Mouse (Mus musculus) liver, embryonic 13.5 days (tissue): ENCODE measurements around the gene Ranbp9. TPM values are rescaled to one million over a fixed set of nuclear protein-coding genes. Genes with fewer than 3 reads are reported as not detected.

Experiments
- ATAC-seq: fragments of 200-750 bp; cut with Nextera tagmentation; 2 replicates; pipeline ENCODE4 v1.8.0; 2017; ENCODE audit warnings: low read depth, mild to moderate bottlenecking, moderate number of reproducible peaks, moderate library complexity
- DNase-seq: peaks from one replicate; pipeline ENCODE4 v3.0.0; 2022
- H3K27ac ChIP-seq: fragments of 300-500 bp; sonication (generic); 2 replicates; pipeline ENCODE4 v1.5.1; 2015; ENCODE audit warnings: moderate library complexity, mild to moderate bottlenecking, inconsistent platforms
- H3K27me3 ChIP-seq: fragments of 300-500 bp; sonication (generic); 2 replicates; pipeline ENCODE4 v1.6.1; 2015; ENCODE audit warnings: mild to moderate bottlenecking, inconsistent platforms
- H3K36me3 ChIP-seq: fragments of 300-500 bp; sonication (generic); 2 replicates; pipeline ENCODE4 v1.6.1; 2015; ENCODE audit warnings: mild to moderate bottlenecking, inconsistent platforms
- H3K4me1 ChIP-seq: fragments of 300-500 bp; sonication (generic); replicated peaks from 2 replicates; pipeline ENCODE4 v1.6.1; 2015; ENCODE audit warnings: inconsistent platforms
- H3K4me2 ChIP-seq: fragments of 300-500 bp; sonication (generic); 2 replicates; pipeline ENCODE4 v1.6.1; 2015; ENCODE audit warnings: inconsistent platforms, mild to moderate bottlenecking, moderate library complexity
- H3K4me3 ChIP-seq: fragments of 300-500 bp; sonication (generic); replicated peaks from 2 replicates; pipeline ENCODE4 v1.5.1; 2015; ENCODE audit warnings: mild to moderate bottlenecking, inconsistent platforms
- H3K9ac ChIP-seq: fragments of 300-500 bp; sonication (generic); 2 replicates; pipeline ENCODE4 v1.6.1; 2015; ENCODE audit warnings: mild to moderate bottlenecking, inconsistent platforms
- H3K9me3 ChIP-seq: fragments of 300-500 bp; sonication (generic); replicated peaks from 2 replicates; pipeline ENCODE4 v1.6.1; 2016; ENCODE audit warnings: inconsistent platforms
- WGBS: fragments of 180-500 bp; shearing (Covaris S2); methylation state at CpG from one replicate; pipeline ENCODE4 v1.1.7; 2015; ENCODE audit not compliant: insufficient replicate concordance; 5-methylcytosine and 5-hydroxymethylcytosine counted together
- polyA plus RNA-seq: library from polyadenylated mRNA; unstranded; fragments of >200 nt; fragmentation: Nextera tagmentation; extraction: Ambion mirVana; gene quantifications from 2 replicates; pipeline ENCODE4 v1.2.1, GENCODE M21; 2015

Ranbp9 gene
- polyA plus RNA-seq, 1 experiment from 2014 or later, result 3.4 TPM

DNA sequence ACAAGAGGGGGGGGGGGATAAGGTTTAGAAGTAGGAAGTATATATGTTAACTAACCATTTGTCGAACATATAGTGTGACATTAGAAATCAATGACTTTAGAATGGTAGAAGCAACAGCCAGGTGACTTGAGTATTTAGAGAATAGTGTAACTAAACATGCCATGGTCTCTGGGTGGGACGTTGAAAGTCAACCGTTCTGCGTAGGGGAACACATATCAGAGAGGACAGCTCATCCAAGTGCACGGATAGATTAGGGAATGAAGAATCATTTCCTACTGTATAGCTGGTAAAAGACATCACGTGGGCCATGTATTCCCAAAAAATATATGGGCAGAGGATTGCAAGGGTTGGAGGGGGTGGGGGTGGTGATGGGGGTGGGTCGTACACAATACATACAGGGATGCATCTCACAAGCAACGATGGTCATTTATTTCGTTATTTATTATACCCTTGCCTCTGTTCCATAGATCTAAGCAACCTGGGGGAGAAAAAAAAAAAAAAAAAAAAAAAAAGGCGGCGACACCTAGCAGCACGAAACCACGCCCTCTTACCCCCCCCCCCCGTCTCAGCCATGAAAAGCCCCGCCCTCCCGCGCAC lies 83.3 kb downstream of the Ranbp9 start:
- Histone ChIP-seq H3K27ac (no peak overlapping the region), H3K36me3 (peaks cover 36% of the 10 kb centered on the region), H3K4me2 (peak overlapping the region; percentile 82), H3K4me3 (peak overlapping the region; percentile 89), H3K9me3 (0 out of 2 replicates have a peak, but pooled peaks cover 4% of the 10 kb centered on the region), H3K4me1 (peaks cover 13% of the 10 kb centered on the region), H3K27me3 (no peaks in the 10 kb centered on the region), H3K9ac (no peak overlapping the region)
- ATAC-seq, result no peak
- 50% methylated on average over 13 of the region's 17 CpGs for WGBS
- DNase-seq, result no peak

GRCm38 (mm10) chr13:43385321-43385720 lies 95.8 kb downstream of the Ranbp9 start:
- WGBS, result 86% methylated on average over 10 of the region's 10 CpGs
- no peaks in the 10 kb centered on the region for H3K9me3 ChIP-seq
- no peak overlapping the region for H3K4me2 ChIP-seq
- H3K27ac ChIP-seq, result no peak overlapping the region
- no peak overlapping the region for H3K9ac ChIP-seq
- DNase-seq (no peak), ATAC-seq (no peak)
- H3K27me3 ChIP-seq, result no peaks in the 10 kb centered on the region
- H3K4me3 ChIP-seq, result no peak overlapping the region
- H3K36me3 ChIP-seq, result peaks cover 3% of the 10 kb centered on the region; the same call in 1 of the 2 replicates
- H3K4me1 ChIP-seq, result no peaks in the 10 kb centered on the region

- no peak overlapping the region for H3K4me3 ChIP-seq
- no peaks in the 10 kb centered on the region for H3K27me3 ChIP-seq
- ATAC-seq (no peak), DNase-seq (no peak)
- peaks cover 15% of the 10 kb centered on the region for H3K36me3 ChIP-seq
- 69% methylated on average over 3 of the region's 3 CpGs for WGBS
- no peak overlapping the region for H3K27ac ChIP-seq
- H3K9ac ChIP-seq, result no peak overlapping the region
- H3K9me3 ChIP-seq, result no peaks in the 10 kb centered on the region
- H3K4me2 ChIP-seq, result no peak overlapping the region
- no peaks in the 10 kb centered on the region for H3K4me1 ChIP-seq
Measured at GRCm38 (mm10) chr13:43379989-43380388, 101.1 kb downstream of the Ranbp9 start.

DNA sequence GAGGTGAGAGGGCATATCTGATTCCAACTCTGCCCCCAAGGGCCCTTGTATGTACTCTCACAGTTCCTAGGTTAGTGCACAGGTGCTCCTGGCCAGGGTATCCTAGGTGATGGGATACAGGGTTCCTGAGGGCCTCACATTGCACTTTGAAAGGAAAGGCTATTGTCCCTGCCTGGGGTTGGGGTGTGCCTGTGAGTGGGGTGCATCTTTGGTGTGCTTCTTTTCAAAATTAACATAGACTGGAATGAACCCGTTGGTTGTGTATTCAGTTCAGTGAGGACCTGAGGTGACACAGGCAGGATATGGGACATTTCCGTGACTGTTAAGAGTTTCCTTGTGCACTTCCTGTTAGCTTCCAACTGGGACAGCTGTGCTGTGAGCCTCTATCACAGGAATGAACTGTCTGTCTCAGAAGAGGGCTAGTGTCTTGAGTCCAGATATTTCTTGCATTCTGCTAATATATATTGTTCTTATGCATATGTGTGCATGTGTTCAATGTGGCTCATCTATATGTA lies 106.1 kb downstream of the Ranbp9 start:
- ATAC-seq (no peak), DNase-seq (no peak)
- Histone ChIP-seq H3K9me3 (no peaks in the 10 kb centered on the region), H3K4me1 (no peaks in the 10 kb centered on the region), H3K27ac (no peak overlapping the region), H3K9ac (no peak overlapping the region), H3K27me3 (no peaks in the 10 kb centered on the region), H3K36me3 (peaks cover 40% of the 10 kb centered on the region), H3K4me2 (no peak overlapping the region), H3K4me3 (no peak overlapping the region)
- 51% methylated on average over 2 of the region's 2 CpGs for WGBS

GRCm38 (mm10) chr13:43374205-43374604 lies 106.9 kb downstream of the Ranbp9 start:
- no peak overlapping the region for H3K4me3 ChIP-seq
- no peak overlapping the region for H3K9ac ChIP-seq
- H3K9me3 ChIP-seq, result no peaks in the 10 kb centered on the region
- no peak overlapping the region for H3K27ac ChIP-seq
- no peaks in the 10 kb centered on the region for H3K4me1 ChIP-seq
- peaks cover 40% of the 10 kb centered on the region for H3K36me3 ChIP-seq
- H3K27me3 ChIP-seq, result no peaks in the 10 kb centered on the region
- ATAC-seq (no peak), DNase-seq (no peak)
- 78% methylated on average over 10 of the region's 10 CpGs for WGBS
- H3K4me2 ChIP-seq, result no peak overlapping the region

GRCm38 (mm10) chr13:43372892-43373291 lies 108.2 kb downstream of the Ranbp9 start:
- no peak for DNase-seq
- no peak overlapping the region for H3K4me3 ChIP-seq
- no peak overlapping the region for H3K27ac ChIP-seq
- no peak overlapping the region for H3K9ac ChIP-seq
- WGBS, result 66% methylated on average over 1 of the region's 1 CpGs
- no peaks in the 10 kb centered on the region for H3K9me3 ChIP-seq
- H3K27me3 ChIP-seq, result no peaks in the 10 kb centered on the region
- H3K36me3 ChIP-seq, result peaks cover 39% of the 10 kb centered on the region
- H3K4me1 ChIP-seq, result no peaks in the 10 kb centered on the region
- H3K4me2 ChIP-seq, result no peak overlapping the region
- ATAC-seq, result no peak

- H3K27me3 ChIP-seq, result no peaks in the 10 kb centered on the region
- no peak overlapping the region for H3K4me3 ChIP-seq
- H3K4me1 ChIP-seq, result peaks cover 9% of the 10 kb centered on the region
- DNase-seq (no peak), ATAC-seq (no peak)
- peaks cover 25% of the 10 kb centered on the region for H3K36me3 ChIP-seq
- H3K9ac ChIP-seq, result no peak overlapping the region
- H3K9me3 ChIP-seq, result no peaks in the 10 kb centered on the region
- no peak overlapping the region for H3K4me2 ChIP-seq
- 74% methylated on average over 6 of the region's 6 CpGs for WGBS
- no peak overlapping the region for H3K27ac ChIP-seq
Measured at GRCm38 (mm10) chr13:43370063-43370462, 111.0 kb downstream of the Ranbp9 start.

- WGBS, result 6% methylated on average over 11 of the region's 11 CpGs
- Histone ChIP-seq H3K27ac (0 out of 2 replicates have a peak overlapping the region, but pooled peaks have one; percentile 14), H3K9ac (peak overlapping the region; percentile 77), H3K27me3 (no peaks in the 10 kb centered on the region), H3K4me2 (peak overlapping the region; percentile 83), H3K4me1 (peaks cover 13% of the 10 kb centered on the region), H3K9me3 (no peaks in the 10 kb centered on the region), H3K36me3 (peaks cover 3% of the 10 kb centered on the region), H3K4me3 (peak overlapping the region; percentile 68)
- DNase-seq (no peak), ATAC-seq (peak; percentile 45)
Measured at GRCm38 (mm10) chr13:43365825-43366184, 115.3 kb downstream of the Ranbp9 start.

DNA sequence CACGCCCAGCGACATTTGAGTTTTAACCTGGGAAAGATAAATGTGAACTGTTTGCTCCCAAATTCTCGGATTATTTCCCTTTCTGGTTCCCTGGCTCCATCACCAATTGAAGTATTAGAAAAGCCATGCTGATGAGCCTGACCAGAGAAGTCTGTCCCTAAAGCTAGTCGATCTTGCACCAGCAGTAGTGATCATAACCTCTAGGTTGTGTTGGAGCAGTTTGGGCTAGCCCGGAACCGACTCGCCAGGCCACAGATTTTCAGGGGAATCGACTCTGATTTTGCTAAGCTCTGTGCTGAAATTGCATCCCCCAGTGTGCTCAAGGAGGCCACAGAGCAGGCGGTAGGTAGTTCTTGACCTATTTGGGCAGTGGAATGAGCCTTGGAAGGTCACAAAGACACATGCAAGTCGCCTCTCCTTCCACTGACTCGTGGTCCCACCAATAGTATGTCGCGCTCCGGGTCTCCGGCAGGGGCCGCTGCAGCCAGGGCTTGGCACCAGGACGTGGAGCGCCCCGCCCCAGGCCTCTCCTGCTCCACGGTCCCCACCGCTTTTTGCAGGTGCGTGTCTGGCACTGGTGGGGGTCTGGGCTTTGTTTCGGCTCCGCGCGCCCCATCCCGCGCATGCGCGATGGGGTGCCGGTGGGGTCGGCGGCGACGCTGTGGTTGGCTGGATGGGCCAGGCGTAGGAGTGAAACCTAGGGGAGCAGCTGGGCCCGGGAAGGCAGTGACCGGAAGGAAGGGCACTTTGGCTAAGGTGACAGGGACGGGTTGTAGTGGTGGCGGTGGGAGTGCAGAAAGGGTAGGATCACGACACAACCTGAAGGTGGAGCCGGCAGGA lies 115.9 kb downstream of the Ranbp9 start, which contains the start of gene Sirt5:
Gene Sirt5, plus strand, starts transcription at position 512 of the 840 bp plus-strand sequence.
- Histone ChIP-seq H3K27ac (0 out of 2 replicates have a peak within 1 kb of the TSS, but pooled peaks have one; percentile 14), H3K9ac (peak within 1 kb of the TSS; percentile 77), H3K4me3 (peak within 1 kb of the TSS; percentile 68), H3K27me3 (no peaks in the 10 kb centered on the region), H3K4me1 (peaks cover 15% of the 10 kb centered on the region), H3K9me3 (no peaks in the 10 kb centered on the region), H3K4me2 (peak within 1 kb of the TSS; percentile 83), H3K36me3 (no peaks in the 10 kb centered on the region)
- peak; percentile 89 for ATAC-seq
- DNase-seq, result peak; percentile 80
- 13% methylated on average over 42 of the region's 42 CpGs for WGBS

DNA sequence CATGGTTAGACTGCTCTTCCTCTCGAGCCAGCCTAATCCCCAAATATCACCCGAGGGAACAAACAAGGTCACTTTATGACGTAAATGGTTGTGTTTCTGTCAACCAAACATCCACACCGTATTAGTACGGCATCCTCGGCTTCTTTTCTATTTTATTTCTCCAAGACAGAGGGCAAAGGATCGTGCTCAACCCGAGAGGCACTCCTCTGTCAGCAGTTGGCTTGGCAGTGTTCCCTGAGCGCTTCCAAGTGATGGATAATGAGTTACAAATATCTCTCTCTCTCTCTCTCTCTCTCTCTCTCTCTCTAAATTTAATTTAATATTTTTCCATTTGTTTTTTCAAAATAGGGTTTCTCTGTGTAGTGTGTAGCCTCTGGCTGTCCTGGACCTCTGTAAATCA lies 118.7 kb downstream of the Ranbp9 start:
- Histone ChIP-seq H3K4me3 (no peak overlapping the region), H3K36me3 (no peaks in the 10 kb centered on the region), H3K9me3 (no peaks in the 10 kb centered on the region), H3K9ac (no peak overlapping the region), H3K4me1 (peaks cover 16% of the 10 kb centered on the region), H3K27me3 (no peaks in the 10 kb centered on the region), H3K4me2 (no peak overlapping the region), H3K27ac (no peak overlapping the region)
- DNase-seq (no peak), ATAC-seq (no peak)
- WGBS, result 69% methylated on average over 9 of the region's 9 CpGs

DNA sequence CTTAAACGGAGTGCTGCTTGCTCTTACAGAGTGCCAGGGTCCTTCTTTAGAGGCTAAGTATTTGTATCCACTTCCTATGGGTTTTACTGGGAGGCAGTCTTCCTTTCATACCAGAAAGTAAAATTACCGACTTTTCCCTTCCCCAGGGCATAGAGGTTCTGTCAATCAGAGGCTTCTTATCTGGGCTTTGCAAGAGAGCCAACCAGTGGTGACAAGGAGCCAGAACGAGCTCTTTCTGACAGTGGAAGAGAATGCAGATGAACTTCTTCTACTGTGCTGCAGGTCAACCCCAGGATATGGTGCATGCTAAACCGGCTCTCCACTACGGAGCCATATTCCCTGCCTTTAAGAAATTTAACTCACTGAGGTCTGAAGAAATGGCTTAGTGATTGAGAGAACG lies 120.5 kb downstream of the Ranbp9 start:
- WGBS, result 39% methylated on average over 6 of the region's 6 CpGs
- H3K4me3 ChIP-seq, result no peak overlapping the region
- no peak overlapping the region for H3K27ac ChIP-seq
- H3K4me1 ChIP-seq, result peaks cover 10% of the 10 kb centered on the region
- no peaks in the 10 kb centered on the region for H3K27me3 ChIP-seq
- no peak for ATAC-seq
- no peak overlapping the region for H3K9ac ChIP-seq
- H3K36me3 ChIP-seq, result no peaks in the 10 kb centered on the region
- DNase-seq, result no peak
- no peak overlapping the region for H3K4me2 ChIP-seq
- H3K9me3 ChIP-seq, result no peaks in the 10 kb centered on the region
